Mouse (Mus musculus): ENCODE results near the gene Zfp426. TPM values are rescaled to one million over a fixed set of nuclear protein-coding genes. Genes with fewer than 3 reads are reported as not detected.

The Zfp426 gene
- total and polyA plus RNA-seq, 3 experiments, result 3.8 to 12.8 (median 7.9) TPM

DNA sequence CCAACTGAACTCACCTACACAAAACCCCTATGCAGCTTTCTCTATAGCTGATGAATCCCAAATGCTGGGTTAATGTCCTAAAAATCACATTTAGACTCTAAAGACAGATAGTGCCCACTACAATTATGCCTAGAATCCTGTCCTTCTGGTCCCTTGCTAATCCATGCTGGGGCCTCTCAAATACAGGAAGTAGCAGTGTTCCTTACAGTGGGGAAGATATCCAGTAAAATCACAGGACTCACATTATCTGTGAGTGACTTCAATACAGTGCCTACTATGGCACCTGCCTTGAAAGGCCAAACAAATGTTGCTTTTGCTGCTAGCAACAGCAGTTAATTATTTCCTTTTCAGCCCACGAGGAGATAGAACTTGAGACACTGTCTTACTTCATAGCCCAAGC is 17.8 kb upstream of the Zfp426 start:
- peaks cover 6% of the 10 kb centered on the region for H3K4me1 ChIP-seq (ENCODE audit: control insufficient read depth, insufficient read depth, low read length)
- intact Hi-C loops (cut with DNase I), result no loop called here
- TF ChIP-seq POLR2A (IDR thresholded peaks at IDR 0.05; ENCODE audit: insufficient read depth, low read depth, low read length), result no peak
- TF ChIP-seq EP300 (IDR thresholded peaks at IDR 0.05; ENCODE audit: insufficient read depth, low read depth, low read length), result no peak
- TF ChIP-seq CTCF (IDR thresholded peaks at IDR 0.05), result no peak
- no peak overlapping the region for H3K4me3 ChIP-seq
- H3K79me2 ChIP-seq (replicated peaks; ENCODE audit: control insufficient read depth, insufficient read depth, low read length), result peaks cover 7% of the 10 kb centered on the region
- peaks cover 25% of the 10 kb centered on the region for H3K36me3 ChIP-seq (ENCODE audit: control insufficient read depth, insufficient read depth, low read length)
- H3K27me3 ChIP-seq (ENCODE audit: control insufficient read depth, insufficient read depth, low read length), result no peaks in the 10 kb centered on the region
- 34% methylated on average over 1 of the region's 1 CpGs for WGBS
- H3K9ac ChIP-seq (ENCODE audit: low read depth, low read length), result no peak overlapping the region
- DNase-seq, result no peak
- no peak overlapping the region for H3K27ac ChIP-seq

- peaks cover 28% of the 10 kb centered on the region for H3K36me3 ChIP-seq (ENCODE audit: control insufficient read depth, insufficient read depth, low read length)
- no peak for DNase-seq
- intact Hi-C loops (cut with DNase I), result no loop called here
Measured at GRCm38 (mm10) chr9:20509676-20510075, 17.1 kb upstream of the Zfp426 start.

DNA sequence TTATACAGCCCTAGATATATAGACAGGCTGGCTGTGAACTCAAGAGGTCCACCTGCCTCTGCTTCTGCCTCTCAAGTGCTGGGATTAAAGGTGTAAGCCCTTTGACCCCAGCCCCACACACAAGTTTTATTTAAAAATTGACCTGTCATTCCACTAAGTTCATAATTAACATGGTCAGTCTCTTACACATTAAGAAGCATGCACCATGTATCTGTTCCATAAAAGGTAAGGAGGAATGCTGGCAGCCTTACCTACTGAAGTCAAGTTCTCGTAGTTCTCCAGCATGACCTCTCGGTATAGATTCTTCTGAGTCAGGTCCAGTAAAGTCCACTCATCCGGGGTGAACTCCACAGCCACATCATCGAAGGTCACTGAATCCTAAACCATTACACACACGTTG is 12.3 kb upstream of the Zfp426 start:
- 87% methylated on average over 5 of the region's 5 CpGs for WGBS
- H3K27me3 ChIP-seq (ENCODE audit: control insufficient read depth, insufficient read depth, low read length), result no peaks in the 10 kb centered on the region
- intact Hi-C loops (cut with DNase I), result no loop called here
- peaks cover 36% of the 10 kb centered on the region for H3K36me3 ChIP-seq (ENCODE audit: control insufficient read depth, insufficient read depth, low read length)
- no peak for TF ChIP-seq POLR2A (IDR thresholded peaks at IDR 0.05; ENCODE audit: insufficient read depth, low read depth, low read length)
- TF ChIP-seq EP300 (IDR thresholded peaks at IDR 0.05; ENCODE audit: insufficient read depth, low read depth, low read length), result no peak
- no peak for TF ChIP-seq CTCF (IDR thresholded peaks at IDR 0.05)
- no peak overlapping the region for H3K27ac ChIP-seq
- H3K79me2 ChIP-seq (replicated peaks; ENCODE audit: control insufficient read depth, insufficient read depth, low read length), result peaks cover 2% of the 10 kb centered on the region; the same call in 1 of the 2 replicates
- no peak for DNase-seq
- no peak overlapping the region for H3K9ac ChIP-seq (ENCODE audit: low read depth, low read length)
- H3K4me3 ChIP-seq, result no peak overlapping the region
- no peaks in the 10 kb centered on the region for H3K4me1 ChIP-seq (ENCODE audit: control insufficient read depth, insufficient read depth, low read length)

More at GRCm38 (mm10) chr9:20509676-20510075, 17.1 kb upstream of the Zfp426 start:
- Histone ChIP-seq H3K4me3 (no peak overlapping the region), H3K27ac (no peak overlapping the region), H3K79me2 (replicated peaks; ENCODE audit: control insufficient read depth, insufficient read depth, low read length) (peaks cover 7% of the 10 kb centered on the region), H3K4me1 (ENCODE audit: control insufficient read depth, insufficient read depth, low read length) (peaks cover 6% of the 10 kb centered on the region), H3K27me3 (ENCODE audit: control insufficient read depth, insufficient read depth, low read length) (no peaks in the 10 kb centered on the region), H3K9ac (ENCODE audit: low read depth, low read length) (no peak overlapping the region)
- TF ChIP-seq POLR2A (IDR thresholded peaks at IDR 0.05; ENCODE audit: insufficient read depth, low read depth, low read length) (no peak), CTCF (IDR thresholded peaks at IDR 0.05) (no peak), EP300 (IDR thresholded peaks at IDR 0.05; ENCODE audit: insufficient read depth, low read depth, low read length) (no peak)
- 89% methylated on average over 3 of the region's 3 CpGs for WGBS

DNA sequence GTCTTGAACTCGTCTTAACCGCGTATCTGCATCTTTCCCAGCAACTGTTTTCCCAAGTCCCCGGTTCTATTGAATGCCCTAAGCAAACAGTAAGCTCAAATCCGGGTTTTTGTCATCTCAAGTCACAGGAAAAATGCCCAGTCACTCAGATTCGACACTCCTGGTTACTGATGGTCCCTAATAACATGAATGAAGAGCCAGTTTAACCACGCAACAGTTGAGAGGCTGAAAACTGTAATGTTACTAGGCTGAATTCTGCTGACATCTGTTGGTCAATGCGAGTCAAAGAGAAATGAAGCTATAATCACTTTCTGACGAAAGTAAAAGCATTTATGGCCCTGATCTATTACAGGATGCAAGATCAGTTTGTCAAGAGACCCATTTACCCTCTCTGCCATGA is 735 bp upstream of the Zfp426 start:
- peaks cover 10% of the 10 kb centered on the region; the same call in 1 of the 2 replicates for H3K36me3 ChIP-seq (ENCODE audit: control insufficient read depth, insufficient read depth, low read length)
- DNase-seq, result no peak
- no peaks in the 10 kb centered on the region for H3K27me3 ChIP-seq (ENCODE audit: control insufficient read depth, insufficient read depth, low read length)
- H3K9ac ChIP-seq (ENCODE audit: low read depth, low read length), result peak overlapping the region; percentile 80
- H3K4me3 ChIP-seq, result peak overlapping the region; percentile 94
- TF ChIP-seq CTCF (IDR thresholded peaks at IDR 0.05) (peak; percentile 27), EP300 (IDR thresholded peaks at IDR 0.05; ENCODE audit: insufficient read depth, low read depth, low read length) (no peak)
- WGBS, result 2% methylated on average over 9 of the region's 9 CpGs
- H3K4me1 ChIP-seq (ENCODE audit: control insufficient read depth, insufficient read depth, low read length), result peaks cover 2% of the 10 kb centered on the region
- H3K27ac ChIP-seq, result peak overlapping the region; percentile 97
- H3K79me2 ChIP-seq (replicated peaks; ENCODE audit: control insufficient read depth, insufficient read depth, low read length), result peaks cover 2% of the 10 kb centered on the region; the same call in 1 of the 2 replicates
- intact Hi-C loops (cut with DNase I), result loop anchor here (2.0 to 10.0 kb wide), 4 partner anchors 28 to 152 kb away; partner anchors contain the start of genes Fbxl12, Ubl5, Zfp266 and Zfp846

DNA sequence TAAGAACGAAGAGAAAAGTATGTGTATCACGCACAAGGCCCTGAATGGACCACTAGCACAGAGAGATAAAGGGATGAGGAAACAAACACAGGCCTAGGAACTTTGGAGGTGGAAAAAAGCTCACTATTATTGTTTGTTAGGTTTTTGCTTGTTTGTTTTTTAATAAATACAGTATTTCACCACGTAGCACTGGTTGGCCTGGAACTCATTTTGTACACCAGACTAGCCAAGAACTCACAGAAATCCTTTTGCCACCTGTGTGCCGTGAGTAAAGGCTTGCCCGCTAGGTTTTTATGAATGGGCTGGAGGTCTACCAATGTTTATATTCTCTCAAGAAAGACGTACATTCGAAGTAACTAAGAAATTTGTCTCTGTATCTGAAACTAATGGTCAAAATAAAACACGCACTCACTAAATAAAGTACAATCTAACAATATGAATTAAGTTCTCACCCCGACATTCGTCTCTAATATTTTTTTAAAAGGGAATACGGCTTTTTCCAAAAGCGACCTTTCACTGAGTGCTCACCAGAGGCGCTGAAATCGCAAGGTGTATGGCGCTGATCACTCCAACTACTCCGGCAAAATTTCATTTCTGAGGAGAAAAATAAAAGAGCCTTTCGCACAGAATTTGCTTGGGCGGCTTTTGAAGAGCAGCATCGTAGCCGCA is 554 bp downstream of the Zfp426 start:
- no peak for TF ChIP-seq POLR2A (IDR thresholded peaks at IDR 0.05; ENCODE audit: insufficient read depth, low read depth, low read length)
- TF ChIP-seq EP300 (IDR thresholded peaks at IDR 0.05; ENCODE audit: insufficient read depth, low read depth, low read length), result no peak
- peak; percentile 17; the same call in 1 of the 2 replicates for TF ChIP-seq CTCF (IDR thresholded peaks at IDR 0.05)
- 3% methylated on average over 20 of the region's 20 CpGs for WGBS
- intact Hi-C loops (cut with DNase I), result loop anchor here (2.0 to 10.0 kb wide), 4 partner anchors 29 to 153 kb away; partner anchors contain the start of genes Fbxl12, Ubl5, Zfp266 and Zfp846
- Histone ChIP-seq H3K4me3 (peak overlapping the region; percentile 94), H3K27me3 (ENCODE audit: control insufficient read depth, insufficient read depth, low read length) (no peaks in the 10 kb centered on the region), H3K9ac (ENCODE audit: low read depth, low read length) (peak overlapping the region; percentile 80), H3K79me2 (replicated peaks; ENCODE audit: control insufficient read depth, insufficient read depth, low read length) (0 out of 2 replicates have a peak, but pooled peaks cover 2% of the 10 kb centered on the region), H3K4me1 (ENCODE audit: control insufficient read depth, insufficient read depth, low read length) (peaks cover 2% of the 10 kb centered on the region), H3K36me3 (ENCODE audit: control insufficient read depth, insufficient read depth, low read length) (peaks cover 10% of the 10 kb centered on the region; the same call in 1 of the 2 replicates), H3K27ac (peak overlapping the region; percentile 97)
- DNase-seq, result no peak

DNA sequence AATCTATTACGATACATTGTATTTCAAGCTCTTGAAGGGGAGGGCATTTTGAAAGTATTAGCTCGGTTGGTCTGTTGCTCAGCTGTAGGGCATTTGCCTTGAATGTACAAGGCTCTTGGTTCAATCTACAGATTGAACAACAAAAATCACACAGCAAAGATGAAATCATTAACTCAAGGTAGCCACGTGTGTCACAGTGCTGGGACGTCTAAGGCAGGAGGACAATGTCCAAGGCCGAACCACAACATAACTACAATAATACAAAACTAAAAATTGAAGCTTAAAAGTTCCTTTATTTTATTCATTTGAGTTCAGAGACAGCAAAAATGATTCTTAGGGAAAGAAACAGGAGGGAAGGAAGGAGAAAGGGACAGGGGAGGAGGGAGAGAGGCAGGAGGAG is 3.0 kb downstream of the Zfp426 start:
- no peak for DNase-seq
- Histone ChIP-seq H3K27ac (no peak overlapping the region), H3K4me3 (no peak overlapping the region), H3K36me3 (ENCODE audit: control insufficient read depth, insufficient read depth, low read length) (peaks cover 10% of the 10 kb centered on the region; the same call in 1 of the 2 replicates), H3K27me3 (ENCODE audit: control insufficient read depth, insufficient read depth, low read length) (no peaks in the 10 kb centered on the region), H3K9ac (ENCODE audit: low read depth, low read length) (no peak overlapping the region), H3K79me2 (replicated peaks; ENCODE audit: control insufficient read depth, insufficient read depth, low read length) (0 out of 2 replicates have a peak, but pooled peaks cover 2% of the 10 kb centered on the region), H3K4me1 (ENCODE audit: control insufficient read depth, insufficient read depth, low read length) (peaks cover 2% of the 10 kb centered on the region)
- intact Hi-C loops (cut with DNase I), result no loop called here
- TF ChIP-seq CTCF (IDR thresholded peaks at IDR 0.05), result no peak
- TF ChIP-seq EP300 (IDR thresholded peaks at IDR 0.05; ENCODE audit: insufficient read depth, low read depth, low read length), result no peak
- no peak for TF ChIP-seq POLR2A (IDR thresholded peaks at IDR 0.05; ENCODE audit: insufficient read depth, low read depth, low read length)
- WGBS, result 89% methylated on average over 5 of the region's 5 CpGs

Measured in heart, adult 2 months (tissue).